In genomic region chr17:68492231-68492630, GRCm38 (mm10) we compare ENCODE assay signal across 23 mouse cellular contexts.
DNase-seq lines count a peak whose midpoint lies in the region; ATAC-seq lines count a peak whose summit lies in the region.
"Had no signal": no experiment of that assay in that cellular context is flagged by ENCODE, and none has a peak within 500 bp of the region (broad histone marks: within the 10 kb centered on the region; RNA-seq: fewer than 3 reads in every experiment).

No protein-coding gene starts in this region.

- H3K27me3 ChIP-seq in heart, embryonic 12.5 days (replicated peaks) = no peaks in the 10 kb centered on the region
- H3K27me3 ChIP-seq: forebrain, embryonic 15.5 days; megakaryocyte, embryonic 14.5 days; neural tube, embryonic 12.5 days; Patski had no signal

- H3K27ac ChIP-seq in heart, embryonic 12.5 days (ENCODE audit: poor library complexity, severe bottlenecking) = no peak overlapping the region
- H3K27ac ChIP-seq: embryonic facial prominence, embryonic 10.5 days; forebrain, embryonic 15.5 days; heart, adult 2 months; hindbrain, embryonic 14.5 days; limb, embryonic 10.5 days; liver, embryonic 14.5 days; neural tube, embryonic 12.5 days had no signal

- ATAC-seq in heart, embryonic 12.5 days (ENCODE audit: insufficient number of reproducible peaks, low FRiP score) = no peak
- ATAC-seq in inflammation-experienced regulatory T-cells, adult 6 months = no peak
- ATAC-seq: forebrain, embryonic 15.5 days; intestine, postnatal 0 days; midbrain, embryonic 16.5 days; Patski had no signal

- H3K4me1 ChIP-seq in heart, embryonic 12.5 days (replicated peaks) = no peaks in the 10 kb centered on the region; the same call in 1 of the 2 replicates
- H3K4me1 ChIP-seq: embryonic facial prominence, embryonic 10.5 days; forebrain, embryonic 15.5 days; limb, embryonic 10.5 days; megakaryocyte, embryonic 14.5 days; neural tube, embryonic 12.5 days had no signal

- H3K36me3 ChIP-seq in heart, embryonic 12.5 days = no peaks in the 10 kb centered on the region
- H3K36me3 ChIP-seq: embryonic facial prominence, embryonic 10.5 days; forebrain, embryonic 15.5 days; limb, embryonic 10.5 days; neural tube, embryonic 12.5 days had no signal

- no peaks in the 10 kb centered on the region for H3K9me3 ChIP-seq in heart, embryonic 12.5 days (replicated peaks)
- H3K9me3 ChIP-seq: embryonic facial prominence, embryonic 10.5 days; forebrain, embryonic 15.5 days; limb, embryonic 10.5 days; neural tube, embryonic 12.5 days had no signal

- peak; percentile 7 for DNase-seq in cerebellum, adult 9-11 months
- no peak for DNase-seq in cerebellum, adult 11 months
- DNase-seq in heart, adult 8-10 months (ENCODE audit: low spot score) = peak; percentile 60
- peak; percentile 8 to 25 for DNase-seq in cerebellum, postnatal 14 days
- peak; percentile 20 for DNase-seq in heart, postnatal 4 days
- DNase-seq in natural killer cell, adult 2 months (ENCODE audit: low spot score in 2 of 2) = no peak
- DNase-seq: kidney, postnatal 14 days; layer of hippocampus, adult 9-11 months; lung, postnatal 10 days had no signal

- no peak overlapping the region for H3K4me2 ChIP-seq in heart, embryonic 12.5 days
- H3K4me2 ChIP-seq: forebrain, embryonic 15.5 days; hindbrain, embryonic 14.5 days; neural tube, embryonic 12.5 days had no signal

- H3K9ac ChIP-seq in heart, embryonic 12.5 days = no peak overlapping the region
- H3K9ac ChIP-seq: forebrain, embryonic 15.5 days; hindbrain, embryonic 14.5 days; liver, embryonic 14.5 days; neural tube, embryonic 12.5 days had no signal

- H3K4me3 ChIP-seq in heart, embryonic 12.5 days = no peak overlapping the region
- H3K4me3 ChIP-seq: embryonic facial prominence, embryonic 10.5 days; erythroblast, embryonic 14.5 days; forebrain, embryonic 15.5 days; heart, adult 2 months; limb, embryonic 10.5 days; megakaryocyte, embryonic 14.5 days; neural tube, embryonic 12.5 days had no signal

- WGBS in heart, embryonic 12.5 days = 67% methylated on average over 3 of the region's 3 CpGs

Comparison
In these comparisons a context has a peak if more than half of its experiments do, and no peak if none do; other contexts are left out.
1. DNase-seq: peak in cerebellum, adult 9-11 months (single experiment), heart, adult 8-10 months (single experiment), cerebellum, postnatal 14 days (2 of 2) and heart, postnatal 4 days (single experiment); none in cerebellum, adult 11 months (single experiment) and natural killer cell, adult 2 months (0 of 2).